Mouse (Mus musculus): ENCODE data around the gene Gipr. TPM values are rescaled to one million over a fixed set of nuclear protein-coding genes. Genes with fewer than 3 reads are reported as not detected.

Gipr gene
- total and polyA plus RNA-seq, 2 experiments = not detected

- H3K27ac ChIP-seq (replicated peaks; ENCODE audit: insufficient read depth, low read depth, low read length) = no peak overlapping the region
- no peaks in the 10 kb centered on the region for H3K36me3 ChIP-seq (ENCODE audit: control insufficient read depth, insufficient read depth, low read length)
- TF ChIP-seq CTCF (IDR thresholded peaks at IDR 0.05; ENCODE audit: low read depth, low read length) = no peak
- TF ChIP-seq POLR2A (IDR thresholded peaks at IDR 0.05; ENCODE audit: extremely low read depth, insufficient read depth, low read length) = no peak
- DNase-seq (ENCODE audit: extremely low read depth, low read depth, low spot score) = peak; percentile 7
- H3K9ac ChIP-seq (ENCODE audit: low read depth, low read length) = no peak overlapping the region
- no peaks in the 10 kb centered on the region for H3K79me2 ChIP-seq (ENCODE audit: control insufficient read depth, insufficient read depth, low read length)
- WGBS = 3% methylated on average over 20 of the region's 20 CpGs
- H3K4me1 ChIP-seq (ENCODE audit: control insufficient read depth, insufficient read depth, low read length) = peaks cover 2% of the 10 kb centered on the region; the same call in 1 of the 2 replicates
- peak overlapping the region; percentile 38; the same call in 1 of the 2 replicates for H3K4me3 ChIP-seq (ENCODE audit: insufficient read depth, low read depth, low read length)
- peaks cover 10% of the 10 kb centered on the region; the same call in 1 of the 2 replicates for H3K27me3 ChIP-seq (ENCODE audit: control insufficient read depth, insufficient read depth, low read length)
Observed at GRCm38 (mm10) chr7:19160115-19160514, 5.8 kb downstream of the Gipr start.

GRCm38 (mm10) chr7:19159411-19159810, 6.5 kb downstream of the Gipr start:
- Histone ChIP-seq H3K9ac (ENCODE audit: low read depth, low read length) (no peak overlapping the region), H3K4me3 (ENCODE audit: insufficient read depth, low read depth, low read length) (no peak overlapping the region), H3K36me3 (ENCODE audit: control insufficient read depth, insufficient read depth, low read length) (no peaks in the 10 kb centered on the region), H3K27ac (replicated peaks; ENCODE audit: insufficient read depth, low read depth, low read length) (no peak overlapping the region), H3K79me2 (ENCODE audit: control insufficient read depth, insufficient read depth, low read length) (no peaks in the 10 kb centered on the region), H3K4me1 (ENCODE audit: control insufficient read depth, insufficient read depth, low read length) (peaks cover 2% of the 10 kb centered on the region; the same call in 1 of the 2 replicates), H3K27me3 (ENCODE audit: control insufficient read depth, insufficient read depth, low read length) (peaks cover 6% of the 10 kb centered on the region; the same call in 1 of the 2 replicates)
- 22% methylated on average over 18 of the region's 18 CpGs for WGBS
- no peak for DNase-seq (ENCODE audit: extremely low read depth, low read depth, low spot score)
- TF ChIP-seq CTCF (IDR thresholded peaks at IDR 0.05; ENCODE audit: low read depth, low read length) (no peak), POLR2A (IDR thresholded peaks at IDR 0.05; ENCODE audit: extremely low read depth, insufficient read depth, low read length) (no peak)

- 71% methylated on average over 11 of the region's 11 CpGs for WGBS
- peaks cover 5% of the 10 kb centered on the region; the same call in 1 of the 2 replicates for H3K27me3 ChIP-seq (ENCODE audit: control insufficient read depth, insufficient read depth, low read length)
- no peak overlapping the region for H3K27ac ChIP-seq (replicated peaks; ENCODE audit: insufficient read depth, low read depth, low read length)
Observed at GRCm38 (mm10) chr7:19158601-19159000, 7.3 kb downstream of the Gipr start.

DNA sequence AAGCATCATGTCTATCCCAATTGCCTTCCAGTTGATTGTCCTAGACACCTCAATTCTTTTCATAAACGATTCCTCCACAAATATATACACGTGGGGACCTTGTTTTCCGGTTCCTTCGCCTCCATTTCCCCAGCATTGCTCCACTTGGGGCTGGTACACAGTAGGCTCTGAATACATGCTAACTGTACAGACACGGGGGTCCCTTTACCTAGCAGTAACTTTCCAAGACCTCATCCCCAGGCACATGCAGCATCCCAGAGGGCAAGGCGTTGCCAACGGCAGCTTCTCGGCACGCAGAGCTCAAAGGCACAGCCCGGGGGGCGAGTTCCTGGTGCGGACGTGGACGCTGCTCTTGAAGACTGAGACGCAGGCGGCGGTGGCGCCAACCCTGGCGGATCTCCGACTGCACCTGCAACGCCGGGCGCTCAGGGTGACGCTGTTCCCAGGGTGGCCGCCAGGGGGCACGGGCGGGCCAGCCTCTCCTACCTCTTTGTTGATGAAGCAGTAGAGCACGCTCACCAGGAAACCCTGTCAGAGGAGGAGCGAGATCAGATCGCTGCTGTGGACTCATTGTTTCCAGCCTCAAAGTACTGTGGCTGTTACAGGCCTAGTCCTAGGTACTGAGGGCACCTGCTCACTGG, 8.6 kb downstream of the Gipr start:
- WGBS = 6% methylated on average over 30 of the region's 30 CpGs
- Histone ChIP-seq H3K36me3 (ENCODE audit: control insufficient read depth, insufficient read depth, low read length) (0 out of 2 replicates have a peak, but pooled peaks cover 3% of the 10 kb centered on the region), H3K4me3 (ENCODE audit: insufficient read depth, low read depth, low read length) (no peak overlapping the region), H3K27me3 (ENCODE audit: control insufficient read depth, insufficient read depth, low read length) (peaks cover 5% of the 10 kb centered on the region; the same call in 1 of the 2 replicates), H3K27ac (replicated peaks; ENCODE audit: insufficient read depth, low read depth, low read length) (no peak overlapping the region), H3K9ac (ENCODE audit: low read depth, low read length) (no peak overlapping the region), H3K4me1 (ENCODE audit: control insufficient read depth, insufficient read depth, low read length) (peaks cover 2% of the 10 kb centered on the region; the same call in 1 of the 2 replicates), H3K79me2 (ENCODE audit: control insufficient read depth, insufficient read depth, low read length) (no peaks in the 10 kb centered on the region)
- DNase-seq (ENCODE audit: extremely low read depth, low read depth, low spot score) = peak; percentile 46
- TF ChIP-seq CTCF (IDR thresholded peaks at IDR 0.05; ENCODE audit: low read depth, low read length) = peak; percentile 92
- no peak for TF ChIP-seq POLR2A (IDR thresholded peaks at IDR 0.05; ENCODE audit: extremely low read depth, insufficient read depth, low read length)

More at GRCm38 (mm10) chr7:19158601-19159000, 7.3 kb downstream of the Gipr start:
- Histone ChIP-seq H3K36me3 (ENCODE audit: control insufficient read depth, insufficient read depth, low read length) (no peaks in the 10 kb centered on the region), H3K79me2 (ENCODE audit: control insufficient read depth, insufficient read depth, low read length) (no peaks in the 10 kb centered on the region), H3K9ac (ENCODE audit: low read depth, low read length) (no peak overlapping the region), H3K4me3 (ENCODE audit: insufficient read depth, low read depth, low read length) (no peak overlapping the region), H3K4me1 (ENCODE audit: control insufficient read depth, insufficient read depth, low read length) (peaks cover 2% of the 10 kb centered on the region; the same call in 1 of the 2 replicates)
- TF ChIP-seq CTCF (IDR thresholded peaks at IDR 0.05; ENCODE audit: low read depth, low read length) = no peak
- TF ChIP-seq POLR2A (IDR thresholded peaks at IDR 0.05; ENCODE audit: extremely low read depth, insufficient read depth, low read length) = no peak
- no peak for DNase-seq (ENCODE audit: extremely low read depth, low read depth, low spot score)

GRCm38 (mm10) chr7:19155825-19156475, 10.0 kb downstream of the Gipr start:
- TF ChIP-seq POLR2A (IDR thresholded peaks at IDR 0.05; ENCODE audit: extremely low read depth, insufficient read depth, low read length) (no peak), CTCF (IDR thresholded peaks at IDR 0.05; ENCODE audit: low read depth, low read length) (peak; percentile 2; the same call in 1 of the 2 replicates)
- H3K27ac ChIP-seq (replicated peaks; ENCODE audit: insufficient read depth, low read depth, low read length) = no peak overlapping the region
- peaks cover 7% of the 10 kb centered on the region; the same call in 1 of the 2 replicates for H3K36me3 ChIP-seq (ENCODE audit: control insufficient read depth, insufficient read depth, low read length)
- no peak for DNase-seq (ENCODE audit: extremely low read depth, low read depth, low spot score)
- peaks cover 5% of the 10 kb centered on the region; the same call in 1 of the 2 replicates for H3K27me3 ChIP-seq (ENCODE audit: control insufficient read depth, insufficient read depth, low read length)
- H3K79me2 ChIP-seq (ENCODE audit: control insufficient read depth, insufficient read depth, low read length) = no peaks in the 10 kb centered on the region
- no peak overlapping the region for H3K9ac ChIP-seq (ENCODE audit: low read depth, low read length)
- peaks cover 2% of the 10 kb centered on the region; the same call in 1 of the 2 replicates for H3K4me1 ChIP-seq (ENCODE audit: control insufficient read depth, insufficient read depth, low read length)
- WGBS = 77% methylated on average over 13 of the region's 13 CpGs
- no peak overlapping the region for H3K4me3 ChIP-seq (ENCODE audit: insufficient read depth, low read depth, low read length)

Measured in liver, adult 2 months (tissue).